Mouse (Mus musculus): ENCODE results near the gene Tango6. TPM values are rescaled to one million over a fixed set of nuclear protein-coding genes. Genes with fewer than 3 reads are reported as not detected.

The Tango6 gene
- polyA plus RNA-seq, 1 experiment = 0.22 TPM

DNA sequence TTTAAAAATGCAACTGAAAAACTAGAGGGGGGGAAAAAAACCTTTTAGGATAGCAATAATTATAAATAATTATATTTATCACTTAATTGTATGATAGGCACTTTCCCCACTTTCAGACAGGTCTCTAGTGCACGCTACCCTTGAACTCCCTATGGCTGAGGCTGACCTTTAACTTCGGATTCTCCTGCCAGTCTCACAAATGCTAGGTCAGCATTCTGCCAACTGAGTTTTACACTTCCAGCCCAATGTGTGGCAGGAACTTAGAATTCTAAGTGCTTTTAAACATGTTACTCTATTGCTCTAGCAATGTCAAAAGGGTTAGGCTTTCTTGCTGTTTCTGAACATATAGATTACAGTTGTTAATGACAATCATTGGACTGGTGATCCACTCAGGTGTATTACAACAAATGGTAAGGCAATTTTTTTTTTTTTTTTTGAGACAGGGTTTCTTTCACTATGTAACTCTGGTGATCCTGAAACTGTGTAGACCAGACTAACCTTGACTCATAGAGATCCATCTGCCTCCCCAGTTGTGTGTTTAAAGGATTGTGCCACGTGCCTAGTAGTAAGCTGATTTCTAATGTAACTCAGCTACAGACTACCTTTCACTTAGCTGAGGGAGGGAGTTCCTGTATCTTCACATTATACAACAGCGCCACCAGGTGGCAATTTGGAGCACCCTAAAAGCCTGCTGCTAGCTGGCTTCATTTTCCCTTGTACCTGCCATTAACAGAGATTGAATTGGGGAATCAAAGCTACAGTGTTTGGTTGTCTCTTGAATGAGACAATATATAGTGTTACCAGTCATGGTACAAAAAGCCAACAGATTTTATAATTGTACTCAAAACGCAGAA, 204.7 kb downstream of the Tango6 start:
- Histone ChIP-seq H3K27me3 (replicated peaks) (no peaks in the 10 kb centered on the region), H3K4me1 (peaks cover 45% of the 10 kb centered on the region), H3K9me3 (no peaks in the 10 kb centered on the region), H3K36me3 (replicated peaks; ENCODE audit: low read length) (peaks cover 54% of the 10 kb centered on the region), H3K4me3 (replicated peaks) (no peak overlapping the region)
- TF ChIP-seq GATA1 (IDR thresholded peaks at IDR 0.05; ENCODE audit: borderline replicate concordance, low read length) (no peak), FLI1 (IDR thresholded peaks at IDR 0.05; ENCODE audit: low read length) (no peak)

DNA sequence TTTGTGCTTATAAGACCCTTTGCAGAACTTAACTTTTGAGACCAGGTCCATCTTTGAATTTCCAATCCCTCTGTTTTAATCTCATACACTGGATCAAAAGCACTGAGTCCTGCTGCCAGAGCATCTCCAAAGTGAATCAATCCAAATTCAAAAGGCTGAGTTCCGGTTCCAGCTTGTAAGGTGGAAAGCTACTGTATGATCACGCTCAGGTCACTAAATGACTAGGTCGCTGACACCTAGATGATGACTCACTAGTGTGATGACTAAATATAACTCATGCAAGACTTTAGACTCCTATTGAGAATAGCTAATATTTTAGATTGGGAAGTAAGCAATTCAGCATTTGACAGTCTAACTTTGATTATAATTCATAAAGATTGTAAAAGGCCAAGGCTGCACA, 205.9 kb downstream of the Tango6 start:
- peaks cover 42% of the 10 kb centered on the region for H3K36me3 ChIP-seq (replicated peaks; ENCODE audit: low read length)
- H3K4me1 ChIP-seq = peaks cover 47% of the 10 kb centered on the region
- H3K27me3 ChIP-seq (replicated peaks) = no peaks in the 10 kb centered on the region
- H3K4me3 ChIP-seq (replicated peaks) = no peak overlapping the region
- H3K9me3 ChIP-seq = no peaks in the 10 kb centered on the region
- no peak for TF ChIP-seq GATA1 (IDR thresholded peaks at IDR 0.05; ENCODE audit: borderline replicate concordance, low read length)
- no peak for TF ChIP-seq FLI1 (IDR thresholded peaks at IDR 0.05; ENCODE audit: low read length)

DNA sequence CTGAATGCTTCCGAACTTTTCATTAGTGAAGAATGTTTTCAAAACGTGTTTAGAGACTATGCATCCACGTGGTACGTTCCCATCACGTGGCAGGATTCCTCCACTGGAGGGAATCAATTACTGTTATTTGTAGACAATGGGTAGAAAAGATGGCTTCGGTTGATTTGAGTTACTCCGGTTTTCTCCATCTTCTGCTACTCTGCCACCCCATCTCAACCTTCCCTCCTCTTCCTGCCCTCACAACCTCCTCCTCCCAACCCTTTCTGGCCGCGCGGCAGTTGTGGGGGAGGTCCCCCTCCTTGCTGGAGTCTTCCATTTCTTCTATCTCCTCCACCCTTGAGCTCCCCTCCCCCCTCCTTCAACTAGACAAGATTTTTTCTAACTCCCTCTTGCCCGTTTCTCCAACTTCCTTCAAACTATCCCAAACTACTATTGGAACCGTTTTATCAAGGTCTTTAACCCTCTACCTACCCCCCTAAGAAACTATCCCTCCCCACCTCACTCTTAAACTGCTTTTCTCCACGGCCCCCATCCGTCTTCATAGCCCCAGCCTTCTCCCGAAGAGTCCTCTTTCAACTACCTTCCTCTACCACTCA, 209.4 kb downstream of the Tango6 start:
- no peak for TF ChIP-seq GATA1 (IDR thresholded peaks at IDR 0.05; ENCODE audit: borderline replicate concordance, low read length)
- Histone ChIP-seq H3K27me3 (replicated peaks) (no peaks in the 10 kb centered on the region), H3K36me3 (replicated peaks; ENCODE audit: low read length) (peaks cover 36% of the 10 kb centered on the region), H3K4me3 (replicated peaks) (peak overlapping the region; percentile 93), H3K4me1 (peaks cover 70% of the 10 kb centered on the region), H3K9me3 (no peaks in the 10 kb centered on the region)

DNA sequence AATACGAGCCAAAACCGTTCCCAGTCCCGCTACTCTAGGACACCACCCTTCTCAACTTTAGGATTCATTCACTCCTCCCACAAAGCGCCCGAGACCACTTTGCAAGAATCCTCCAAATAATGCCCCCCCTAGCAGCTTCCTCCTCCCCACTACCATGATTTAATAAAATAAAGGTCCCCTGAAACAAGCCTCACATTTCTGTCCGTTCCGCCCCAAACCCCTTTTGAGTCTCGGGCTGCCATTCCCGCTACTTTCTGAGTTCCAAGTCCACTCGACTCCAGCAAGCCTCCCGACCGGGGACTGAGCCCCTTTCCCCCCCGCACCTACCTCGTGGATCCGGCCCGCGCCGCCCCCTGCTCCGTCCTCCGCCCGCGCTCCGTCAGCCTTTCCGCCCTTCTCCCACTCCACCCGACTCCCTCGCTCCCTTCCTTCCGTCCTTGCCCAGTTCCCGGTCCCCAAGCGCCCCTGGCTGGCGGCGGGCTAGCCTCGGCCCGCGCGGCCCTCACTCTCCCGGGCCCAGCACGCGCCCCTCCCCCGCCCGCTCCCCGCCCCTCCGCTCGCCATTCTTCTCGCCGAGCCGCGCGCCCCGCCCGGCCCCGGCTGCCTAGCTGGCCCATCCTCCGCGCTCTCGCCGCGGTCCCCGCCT, 210.1 kb downstream of the Tango6 start:
- Histone ChIP-seq H3K27me3 (replicated peaks) (no peaks in the 10 kb centered on the region), H3K4me1 (peaks cover 63% of the 10 kb centered on the region), H3K9me3 (no peaks in the 10 kb centered on the region), H3K4me3 (replicated peaks) (peak overlapping the region; percentile 93), H3K36me3 (replicated peaks; ENCODE audit: low read length) (peaks cover 40% of the 10 kb centered on the region)
- TF ChIP-seq GATA1 (IDR thresholded peaks at IDR 0.05; ENCODE audit: borderline replicate concordance, low read length) = no peak
- TF ChIP-seq FLI1 (IDR thresholded peaks at IDR 0.05; ENCODE audit: low read length) = no peak

GRCm38 (mm10) chr8:106893481-106894156, 210.8 kb downstream of the Tango6 start, which contains the start of gene Utp4:
Gene Utp4, plus strand, starts transcription at chr8:106893636.
- Histone ChIP-seq H3K27me3 (replicated peaks) (no peaks in the 10 kb centered on the region), H3K4me3 (replicated peaks) (peak within 1 kb of the TSS; percentile 93), H3K36me3 (replicated peaks; ENCODE audit: low read length) (peaks cover 46% of the 10 kb centered on the region), H3K9me3 (no peaks in the 10 kb centered on the region), H3K4me1 (peaks cover 57% of the 10 kb centered on the region)
- TF ChIP-seq GATA1 (IDR thresholded peaks at IDR 0.05; ENCODE audit: borderline replicate concordance, low read length) (no peak), FLI1 (IDR thresholded peaks at IDR 0.05; ENCODE audit: low read length) (peak; percentile 69; the same call in 1 of the 2 replicates)

DNA sequence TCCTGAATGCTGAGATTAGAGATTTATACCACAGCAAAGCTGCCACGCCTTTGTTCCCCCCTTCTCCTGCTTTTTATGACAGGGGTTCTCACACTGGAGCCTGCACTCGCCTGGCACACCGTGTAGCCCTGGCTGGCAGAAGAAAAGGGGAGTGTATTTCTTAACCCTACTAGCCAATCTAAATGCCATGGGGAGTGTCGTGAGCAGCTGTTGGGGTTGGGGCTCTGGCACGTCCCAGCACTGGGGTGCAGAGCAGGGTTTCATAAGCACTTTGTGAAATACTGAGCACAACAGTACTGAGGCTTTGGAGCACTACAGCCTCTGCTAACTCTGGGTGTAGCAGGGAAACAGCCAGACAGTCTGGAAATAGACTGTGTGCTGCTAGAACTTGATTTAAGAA, 216.6 kb downstream of the Tango6 start:
- TF ChIP-seq FLI1 (IDR thresholded peaks at IDR 0.05; ENCODE audit: low read length) = no peak
- TF ChIP-seq GATA1 (IDR thresholded peaks at IDR 0.05; ENCODE audit: borderline replicate concordance, low read length) = no peak
- Histone ChIP-seq H3K9me3 (no peaks in the 10 kb centered on the region), H3K4me1 (peaks cover 33% of the 10 kb centered on the region), H3K27me3 (replicated peaks) (no peaks in the 10 kb centered on the region), H3K36me3 (replicated peaks; ENCODE audit: low read length) (peaks cover 98% of the 10 kb centered on the region), H3K4me3 (replicated peaks) (no peak overlapping the region)

Other genes starting within 250 kb of the Tango6 start
- gene 6030452D12Rik, start 182.5 kb upstream of the Tango6 start, polyA plus RNA-seq (2012; ENCODE audit: insufficient read depth, low replicate concordance) = not detected in 2 replicates
- gene Cdh3, start 172.2 kb upstream of the Tango6 start, polyA plus RNA-seq (2012; ENCODE audit: insufficient read depth, low replicate concordance) = not detected in 2 replicates
- gene Gm10073, start 109.6 kb upstream of the Tango6 start, polyA plus RNA-seq (2012; ENCODE audit: insufficient read depth, low replicate concordance) = 10.6 TPM in 1 of 2 replicates, not detected in the other
- not detected in 2 replicates for gene Cdh1, start 79.7 kb upstream of the Tango6 start, polyA plus RNA-seq (2012; ENCODE audit: insufficient read depth, low replicate concordance)
- gene Has3, start 187.2 kb downstream of the Tango6 start, polyA plus RNA-seq (2012; ENCODE audit: insufficient read depth, low replicate concordance) = not detected in 2 replicates
- gene Utp4, start 210.6 kb downstream of the Tango6 start, polyA plus RNA-seq (2012; ENCODE audit: insufficient read depth, low replicate concordance) = 1.5 and 3.0 TPM in 2 replicates